9 mouse cellular contexts compared by ENCODE assay signal in the genomic region with DNA sequence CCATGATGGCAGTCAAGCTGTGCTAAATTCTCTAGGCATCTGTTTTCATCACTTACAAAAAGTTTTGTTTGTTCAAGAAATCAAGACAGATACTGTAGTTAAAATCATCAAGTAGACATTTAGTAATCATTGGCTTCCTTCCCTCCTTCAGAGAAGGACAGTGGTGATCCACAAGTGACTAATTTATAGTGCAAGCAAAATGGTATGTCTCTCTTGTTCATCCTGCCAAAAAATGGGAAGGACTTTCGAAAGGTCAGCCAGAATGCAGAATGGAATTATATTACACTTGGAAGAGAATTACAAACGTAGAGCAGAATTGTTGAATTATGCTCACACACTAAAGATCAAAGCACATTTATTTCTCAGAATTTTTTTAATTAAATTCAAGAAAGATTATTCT.
"Had no signal": no experiment of that assay in that cellular context is flagged by ENCODE, and none has a peak within 500 bp of the region (broad histone marks: within the 10 kb centered on the region; RNA-seq: fewer than 3 reads in every experiment).

No protein-coding gene starts in this region.

- H3K4me2 ChIP-seq: liver, embryonic 11.5 days; liver, embryonic 15.5 days; midbrain, embryonic 13.5 days had no signal

- H3K9ac ChIP-seq: liver, embryonic 15.5 days; midbrain, embryonic 13.5 days had no signal

- H3K27ac ChIP-seq: left cerebral cortex, adult 2 months; limb, embryonic 10.5 days; liver, embryonic 15.5 days; midbrain, embryonic 13.5 days had no signal

- H3K4me3 ChIP-seq: left cerebral cortex, adult 2 months; limb, embryonic 10.5 days; liver, embryonic 15.5 days; midbrain, embryonic 13.5 days had no signal

- DNase-seq: kidney, adult 9 months; right cerebral cortex, postnatal 14 days; thymus, postnatal 36 days had no signal

- H3K27me3 ChIP-seq: liver, embryonic 15.5 days; midbrain, embryonic 13.5 days had no signal

- H3K9me3 ChIP-seq: limb, embryonic 10.5 days; liver, embryonic 15.5 days; midbrain, embryonic 13.5 days had no signal

- H3K4me1 ChIP-seq: limb, embryonic 10.5 days; liver, embryonic 15.5 days; midbrain, embryonic 13.5 days had no signal

- ATAC-seq: intestine, postnatal 0 days; midbrain, embryonic 13.5 days had no signal

- H3K36me3 ChIP-seq: limb, embryonic 10.5 days; liver, embryonic 15.5 days; midbrain, embryonic 13.5 days had no signal
